Mouse (Mus musculus) urinary bladder, adult 18-20 months (tissue): ENCODE results near the gene March10.

Source experiments
- DNase-seq, 2 experiments: peaks; one replicate each; pipeline ENCODE4 v3.0.0; 2022; ENCODE audit warnings: low spot score in 2 of 2, mixed read lengths in 2 of 2

March10 gene

DNA sequence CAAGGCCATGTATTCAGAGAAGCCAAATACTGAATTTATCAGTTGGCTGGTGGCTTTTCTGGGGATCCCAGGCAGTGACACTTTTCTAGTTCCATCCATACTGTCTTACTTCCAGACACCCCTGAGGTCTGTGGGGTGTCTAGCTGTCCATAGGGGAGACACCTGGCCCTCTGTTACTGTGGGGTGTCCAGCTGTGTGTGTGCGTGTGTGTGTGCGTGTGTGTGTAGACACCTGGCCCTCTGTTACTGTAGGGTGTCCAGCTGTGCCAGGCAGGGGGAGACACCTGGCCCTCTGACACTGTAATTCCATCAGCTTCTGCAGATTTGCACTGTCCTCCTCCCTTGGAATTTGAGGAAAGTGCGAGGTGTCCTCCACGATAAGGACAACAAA lies 102.6 kb downstream of the March10 start:
- DNase-seq = no peak

DNA sequence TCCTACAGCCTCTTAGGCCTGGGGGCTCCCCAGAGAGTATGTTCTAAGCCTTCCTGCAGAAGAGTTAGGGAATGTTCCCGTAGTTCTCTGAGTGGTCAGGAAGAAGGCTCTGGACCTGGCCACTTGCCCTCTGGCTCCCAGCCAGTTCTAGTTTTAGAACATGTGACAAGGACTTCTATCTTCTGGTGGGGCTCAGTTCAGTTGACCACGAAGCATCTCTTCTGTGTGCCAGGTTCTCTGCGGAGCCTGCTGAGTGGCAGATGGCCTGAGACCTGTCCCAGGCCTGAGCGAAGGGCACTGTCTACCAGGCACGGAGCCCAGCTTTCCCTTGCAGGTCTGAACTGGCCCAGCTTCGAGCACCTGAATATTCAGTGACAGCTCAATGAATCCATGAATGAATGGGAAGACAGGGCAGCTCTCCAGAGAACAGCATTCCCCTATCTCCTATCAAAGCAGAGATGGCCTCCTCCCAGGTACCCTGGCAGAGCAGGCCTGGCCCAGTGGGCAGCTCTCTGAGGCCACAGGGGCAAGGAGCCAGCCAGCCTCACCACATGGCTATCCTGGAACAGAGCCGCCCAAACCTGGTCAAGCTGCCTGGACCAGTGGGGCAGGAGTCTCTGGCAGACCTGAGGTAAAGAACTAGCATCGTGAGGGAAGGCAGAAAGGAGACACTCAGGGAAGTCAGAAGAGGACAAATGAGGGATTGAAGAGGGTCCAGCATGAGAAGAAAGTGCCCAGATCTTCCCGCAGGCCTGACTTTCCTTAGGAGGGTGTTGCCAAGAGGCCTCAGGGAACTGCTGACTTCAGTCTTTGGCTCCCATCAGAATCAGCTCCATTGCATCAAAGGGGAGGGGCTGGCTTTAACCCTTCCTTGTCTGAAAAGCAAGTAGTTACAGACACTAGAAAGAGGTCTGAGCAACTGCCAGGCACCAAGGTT lies 103.3 kb downstream of the March10 start:
- peak; percentile 64 for DNase-seq

DNA sequence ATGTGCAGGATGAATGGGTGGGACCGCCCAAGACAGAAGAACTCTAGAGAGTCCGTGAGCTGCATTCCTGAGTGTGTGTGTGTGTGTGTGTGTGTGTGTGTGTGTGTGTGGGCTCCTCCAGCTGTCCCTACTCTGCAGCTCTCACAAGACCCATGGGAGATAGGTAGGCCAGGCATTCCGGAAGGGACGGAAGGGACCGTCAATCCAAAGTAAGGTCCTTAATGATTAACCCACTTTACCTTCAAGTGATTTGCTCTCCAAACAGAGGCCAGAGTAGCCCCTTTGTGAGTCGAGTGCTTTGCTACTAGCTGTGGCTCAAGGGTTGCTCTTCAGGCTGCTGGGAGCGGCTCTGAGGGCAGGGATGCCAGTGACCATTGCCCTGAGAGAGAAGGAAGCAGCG lies 104.4 kb downstream of the March10 start:
- no peak for DNase-seq

DNA sequence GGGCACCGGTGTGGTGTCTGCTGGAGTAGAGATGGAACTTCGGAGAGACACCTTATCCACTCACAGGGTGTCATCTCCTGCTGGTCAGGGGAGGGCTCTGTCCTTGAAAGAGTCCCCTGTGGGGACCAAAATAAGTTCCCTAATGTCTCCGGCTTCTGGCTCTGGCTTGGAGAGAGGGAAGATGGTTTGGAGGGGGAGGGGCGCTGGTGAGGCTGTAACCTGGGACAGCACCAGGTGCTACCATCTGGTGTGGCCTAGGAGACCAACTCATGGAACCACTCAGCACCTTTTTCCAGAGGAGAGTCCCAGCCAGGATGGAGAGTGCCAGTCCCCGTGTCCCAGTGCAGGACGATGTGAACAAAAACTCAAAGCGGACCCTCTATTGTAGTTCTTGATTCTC lies 105.9 kb downstream of the March10 start:
- no peak for DNase-seq

DNA sequence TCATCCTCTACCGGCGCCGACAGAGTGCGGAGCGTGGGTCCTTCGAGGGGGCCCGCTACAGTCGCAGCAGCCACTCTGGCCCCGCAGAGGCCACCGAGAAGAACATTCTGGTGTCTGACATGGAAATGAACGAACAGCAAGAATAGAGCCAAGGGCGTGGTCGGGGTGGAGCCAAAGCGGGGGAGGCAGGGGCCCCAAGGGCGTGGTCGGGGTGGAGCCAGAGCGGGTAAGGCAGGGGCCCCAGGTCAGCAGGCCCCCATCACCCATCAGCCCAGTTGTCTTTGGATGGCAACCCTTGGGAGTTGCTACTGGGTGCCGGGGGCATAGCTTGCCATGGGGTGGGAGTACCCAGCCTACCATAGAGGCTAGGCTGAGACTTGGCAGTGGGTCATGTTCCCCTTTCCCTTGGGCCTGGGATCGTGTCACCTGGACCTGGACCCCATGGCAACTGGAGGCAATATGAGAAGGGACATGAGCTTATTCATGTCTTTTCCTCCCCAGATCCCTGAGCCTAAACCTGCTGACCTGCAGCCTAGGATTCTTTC lies 106.7 kb downstream of the March10 start:
- DNase-seq = no peak

DNA sequence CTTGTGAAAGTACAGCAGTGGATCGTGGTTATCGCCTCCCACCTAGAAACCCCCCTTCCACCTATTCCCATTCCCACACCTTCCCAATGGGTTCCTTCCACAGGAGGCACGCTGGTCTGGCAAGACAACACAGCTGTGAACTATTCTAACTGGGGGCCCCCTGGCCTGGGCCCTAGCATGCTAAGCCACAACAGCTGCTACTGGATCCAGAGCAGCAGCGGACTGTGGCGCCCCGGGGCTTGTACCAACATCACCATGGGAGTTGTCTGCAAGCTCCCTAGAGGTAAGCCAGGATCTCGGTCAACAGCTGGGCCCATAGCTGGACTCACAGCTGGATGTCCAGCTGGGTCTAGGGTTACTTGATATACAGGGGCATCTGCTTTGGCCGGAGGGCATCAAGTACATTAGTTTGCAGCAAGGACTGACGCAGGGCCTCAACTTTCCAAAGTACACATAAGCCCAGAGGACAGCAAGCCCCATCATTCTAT lies 108.0 kb downstream of the March10 start:
- DNase-seq = no peak

DNA sequence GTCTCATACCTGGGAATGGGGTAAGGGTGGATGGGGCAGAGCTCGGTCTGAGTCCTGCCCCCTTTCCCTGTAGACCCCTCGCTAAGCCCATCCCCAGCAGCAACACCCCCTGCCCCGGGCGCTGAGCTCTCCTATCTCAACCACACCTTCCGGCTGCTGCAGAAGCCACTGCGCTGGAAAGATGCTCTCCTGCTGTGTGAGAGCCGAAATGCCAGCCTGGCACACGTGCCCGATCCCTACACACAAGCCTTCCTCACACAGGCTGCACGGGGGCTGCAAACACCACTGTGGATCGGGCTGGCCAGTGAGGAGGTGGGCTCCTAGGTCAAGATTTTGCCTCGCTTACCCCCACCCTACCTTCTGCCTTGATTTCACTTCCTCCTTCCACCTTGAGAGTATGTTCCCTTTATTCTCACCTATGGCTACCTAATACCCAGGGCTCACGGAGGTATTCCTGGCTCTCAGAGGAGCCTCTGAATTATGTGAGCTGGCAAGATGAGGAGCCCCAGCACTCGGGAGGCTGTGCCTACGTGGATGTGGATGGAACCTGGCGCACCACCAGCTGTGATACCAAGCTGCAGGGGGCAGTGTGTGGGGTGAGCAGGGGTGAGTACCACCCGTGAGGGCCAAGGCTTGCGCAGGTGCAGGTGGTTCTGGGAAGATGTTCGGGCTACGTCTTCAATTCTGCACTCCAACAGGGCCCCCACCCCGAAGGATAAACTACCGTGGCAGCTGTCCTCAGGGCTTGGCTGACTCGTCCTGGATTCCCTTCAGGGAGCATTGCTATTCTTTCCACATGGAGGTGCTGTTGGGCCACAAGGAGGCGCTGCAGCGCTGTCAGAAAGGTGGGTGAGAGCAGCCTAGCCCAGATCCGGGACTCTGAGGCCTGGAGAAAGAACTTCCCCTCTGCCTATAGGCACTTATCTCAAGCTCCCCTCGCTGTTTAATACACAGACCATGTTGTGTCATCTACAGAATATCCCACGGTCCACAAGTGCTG lies 109.1 kb downstream of the March10 start:
- DNase-seq = peak; percentile 71 to 78

DNA sequence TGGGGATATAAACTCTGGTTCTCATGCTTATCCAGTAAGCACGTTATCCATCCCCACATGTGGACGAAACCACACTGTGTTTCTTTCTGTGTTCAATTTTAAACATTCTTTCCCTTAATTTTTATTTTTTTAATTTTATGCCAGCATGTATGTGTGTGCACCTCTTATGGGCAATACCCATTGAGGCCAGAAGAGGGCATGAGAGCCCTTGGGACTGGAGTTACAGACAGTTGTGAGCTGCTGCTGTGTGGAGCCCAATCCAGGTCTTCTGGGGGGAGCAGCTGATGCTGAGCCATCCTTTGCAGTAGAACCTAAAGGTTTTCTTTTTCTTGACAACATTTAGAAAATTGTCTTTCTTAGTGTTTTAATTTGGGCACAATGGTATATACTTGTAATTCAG lies 111.3 kb downstream of the March10 start:
- no peak for DNase-seq

DNA sequence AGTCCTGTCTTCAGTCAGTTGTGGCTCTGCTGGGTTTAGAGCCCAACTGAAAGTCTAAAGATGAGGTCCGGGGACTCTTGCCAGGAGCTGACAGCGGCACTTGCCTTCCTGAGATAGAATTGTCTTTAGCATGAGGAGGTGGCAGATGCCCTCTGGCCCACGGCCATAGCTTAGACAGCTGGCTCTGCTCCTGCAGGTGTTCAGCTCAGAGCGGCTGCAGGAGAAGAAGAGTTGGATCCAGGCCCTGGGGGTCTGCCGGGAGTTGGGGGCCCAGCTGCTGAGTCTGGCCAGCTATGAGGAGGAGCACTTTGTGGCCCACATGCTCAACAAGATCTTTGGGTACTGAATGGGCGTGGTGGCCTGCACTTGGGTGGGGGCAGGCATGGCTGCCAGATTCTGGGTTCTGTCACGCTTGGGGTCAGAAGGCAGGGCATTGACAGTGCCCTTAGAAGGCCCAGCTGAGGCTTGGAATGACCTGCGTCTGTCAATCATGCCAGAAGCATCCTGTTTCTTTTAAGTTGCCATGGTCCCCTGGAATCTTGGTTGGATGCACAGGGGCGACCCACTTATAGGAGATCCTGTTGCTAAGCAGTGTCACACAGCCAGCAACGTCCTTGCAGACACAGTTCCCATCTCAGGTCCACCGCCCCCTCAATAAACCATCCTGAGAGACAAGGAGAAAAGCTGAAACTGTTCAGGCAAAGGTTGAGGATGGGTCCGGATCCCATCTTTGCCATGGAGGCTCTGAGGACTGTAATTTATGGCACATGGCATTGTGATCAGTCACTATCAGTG lies 117.7 kb downstream of the March10 start:
- no peak for DNase-seq

DNA sequence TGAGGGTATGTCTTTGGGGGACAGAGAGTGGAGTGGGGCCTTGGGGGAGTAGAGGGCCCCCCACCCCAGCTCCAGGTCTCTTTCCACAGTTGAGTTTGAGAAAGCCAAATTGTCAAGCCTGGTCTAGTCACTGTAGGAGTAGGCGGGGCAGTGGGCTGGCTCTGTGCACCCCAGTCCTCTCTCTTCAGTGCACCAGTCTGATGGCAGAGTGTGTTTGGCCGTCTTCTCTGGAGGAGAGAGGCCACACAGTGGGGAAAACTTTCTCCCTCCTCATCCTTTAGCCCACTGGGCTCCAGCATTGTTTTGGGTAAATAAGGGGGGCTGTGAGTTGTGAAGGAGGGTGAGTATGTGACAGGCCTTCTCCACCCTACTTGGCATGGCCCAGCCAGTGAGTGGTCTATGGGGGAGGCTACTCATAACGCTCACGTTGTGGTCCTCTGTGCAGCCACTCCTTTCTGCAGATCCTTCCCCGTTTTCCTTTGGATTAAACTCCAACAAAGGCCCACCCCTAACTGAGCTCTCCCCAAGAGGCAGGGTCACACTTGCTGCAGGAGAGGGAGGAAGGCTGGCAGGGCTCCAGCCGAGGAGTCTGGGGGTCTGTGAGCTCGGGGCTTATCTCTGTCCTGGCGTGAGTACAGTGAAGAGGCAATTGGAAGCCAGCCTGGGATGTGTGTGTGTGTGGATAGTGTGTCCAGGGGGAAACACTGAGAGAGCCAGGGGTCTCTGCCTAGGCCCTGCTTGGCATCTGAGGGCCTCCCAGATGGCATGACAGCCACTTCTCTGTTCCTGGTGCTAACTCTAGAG lies 122.5 kb downstream of the March10 start:
- no peak for DNase-seq

DNA sequence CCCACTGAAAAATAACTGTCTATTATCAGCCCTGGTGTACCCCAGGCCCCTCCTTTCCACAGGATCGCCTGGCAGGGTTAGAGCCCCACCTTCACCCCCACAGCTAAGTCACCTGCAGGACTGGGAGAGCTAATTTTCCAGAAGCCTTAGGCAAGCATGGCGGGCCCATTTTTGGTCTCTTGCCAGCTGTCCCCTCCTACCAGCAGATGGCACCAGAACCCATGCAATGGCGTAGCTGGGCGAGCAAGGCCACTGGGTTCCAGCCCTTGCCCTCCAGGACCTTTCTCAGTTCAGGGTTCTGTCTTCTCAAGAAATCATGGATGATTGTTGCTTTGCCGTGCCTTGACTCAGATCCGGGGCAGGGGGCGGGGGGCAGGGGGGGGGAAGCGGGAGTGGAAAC lies 124.1 kb downstream of the March10 start:
- no peak for DNase-seq

DNA sequence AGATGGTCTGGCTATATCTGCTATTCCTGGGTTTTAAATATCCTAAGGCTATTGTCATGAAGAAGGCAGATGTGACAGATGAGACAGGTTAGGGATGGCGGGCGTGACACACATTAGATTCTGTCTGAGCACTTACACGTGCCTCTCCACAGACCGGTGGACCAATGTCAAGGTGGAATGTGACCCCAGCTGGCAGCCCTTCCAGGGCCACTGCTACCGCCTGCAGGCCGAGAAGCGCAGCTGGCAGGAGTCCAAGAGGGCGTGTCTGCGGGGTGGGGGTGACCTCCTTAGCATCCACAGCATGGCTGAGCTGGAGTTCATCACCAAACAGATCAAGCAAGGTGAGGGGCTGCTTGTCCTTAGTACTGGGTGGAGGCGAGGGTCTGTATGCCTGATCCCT lies 124.8 kb downstream of the March10 start:
- no peak for DNase-seq

DNA sequence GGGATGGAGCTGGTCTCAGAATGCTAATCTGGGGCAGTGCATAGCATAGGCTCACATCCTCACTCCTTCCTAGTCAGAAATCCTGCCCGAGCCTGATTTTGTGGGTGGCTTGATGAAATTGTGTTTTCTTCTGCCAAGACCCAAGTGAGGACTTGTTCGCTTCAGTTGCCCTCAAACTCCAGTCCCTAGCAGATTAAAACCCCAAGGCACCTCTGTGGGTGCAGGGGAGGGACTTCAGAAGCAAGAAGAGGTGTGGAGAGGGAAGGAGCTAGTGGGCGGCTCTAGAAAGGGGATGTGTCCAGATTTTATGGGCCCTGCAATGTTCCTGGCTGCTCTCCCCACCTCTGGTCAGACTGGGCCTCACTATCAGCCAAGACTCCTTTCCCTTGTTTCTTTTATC lies 125.4 kb downstream of the March10 start:
- no peak for DNase-seq

DNA sequence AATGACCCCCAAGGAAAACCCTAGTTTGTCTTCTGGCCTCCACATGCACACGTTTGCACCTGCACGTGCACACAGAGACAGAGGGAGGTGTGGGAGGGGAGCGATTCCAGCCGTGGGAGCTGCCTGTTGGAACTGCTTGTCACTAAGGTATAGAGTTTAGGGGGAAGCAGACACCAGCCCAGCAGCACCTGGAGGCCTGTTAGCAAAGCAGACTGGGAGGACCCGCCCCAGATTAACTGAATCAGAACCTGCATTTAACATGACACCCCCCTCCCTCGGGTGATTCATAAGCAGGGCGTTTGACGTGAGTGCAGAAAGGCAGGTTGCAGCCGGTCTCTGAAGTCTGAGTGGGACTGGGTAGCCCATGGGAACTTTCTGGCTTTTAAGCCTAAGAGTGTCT lies 126.6 kb downstream of the March10 start:
- peak in 1 of 2 experiments; percentile 46 for DNase-seq

DNA sequence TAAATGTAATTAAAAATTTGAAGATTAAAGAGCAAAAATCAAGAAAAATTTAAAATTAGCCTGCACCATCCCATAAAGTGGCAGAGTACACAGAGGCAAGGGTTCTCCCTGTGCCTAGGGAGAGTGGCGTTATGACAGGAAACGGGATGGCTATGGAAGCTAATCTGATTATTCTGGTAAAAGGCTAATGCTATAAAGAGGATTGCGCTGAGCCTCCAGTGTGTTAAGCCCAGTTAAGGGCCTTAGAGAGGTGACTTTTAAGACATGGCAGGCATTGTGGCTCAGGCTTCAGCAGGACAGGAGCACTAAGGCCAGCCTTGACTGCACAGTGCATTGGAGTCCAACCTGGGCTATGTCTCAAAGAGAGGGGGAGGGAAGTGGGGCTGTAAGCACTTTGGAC lies 129.4 kb downstream of the March10 start:
- DNase-seq = no peak

DNA sequence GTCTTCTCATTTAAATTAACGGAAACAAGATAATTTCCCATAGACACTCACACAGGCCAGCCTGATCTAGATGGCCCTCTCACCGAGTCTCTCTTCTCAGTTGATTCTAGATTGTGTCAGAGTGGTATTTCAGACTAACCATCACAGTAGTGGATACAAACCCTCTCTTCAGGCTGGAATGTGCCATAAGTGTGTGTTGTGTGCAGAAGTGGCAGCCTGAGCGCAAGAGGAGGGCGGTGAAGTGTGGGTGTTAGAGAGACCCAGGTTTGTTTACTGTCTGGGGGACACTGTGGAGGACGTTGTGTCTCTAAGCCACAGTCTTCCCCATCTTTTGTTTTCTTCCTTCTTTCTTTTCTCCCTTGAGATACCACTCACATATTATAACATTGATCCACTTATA lies 133.0 kb downstream of the March10 start:
- no peak for DNase-seq

DNA sequence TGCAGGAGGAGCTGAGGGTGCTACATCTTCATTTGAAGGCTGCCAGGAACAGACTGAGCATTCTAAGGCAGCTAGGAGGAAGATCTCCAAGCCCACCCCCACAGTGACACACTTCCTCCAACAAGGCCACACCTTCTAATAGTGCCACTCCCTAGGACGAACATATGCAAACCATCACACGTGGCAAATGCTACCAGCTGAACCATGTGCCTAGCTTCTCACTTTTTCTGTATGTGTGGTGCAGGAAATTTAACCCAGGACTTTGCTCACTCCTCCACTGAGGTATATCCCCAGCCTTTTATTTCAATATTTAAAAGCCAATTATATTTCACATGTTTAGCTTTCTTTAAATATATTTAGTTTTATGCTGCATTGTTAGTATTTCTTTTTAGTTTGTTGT lies 135.4 kb downstream of the March10 start:
- no peak for DNase-seq

DNA sequence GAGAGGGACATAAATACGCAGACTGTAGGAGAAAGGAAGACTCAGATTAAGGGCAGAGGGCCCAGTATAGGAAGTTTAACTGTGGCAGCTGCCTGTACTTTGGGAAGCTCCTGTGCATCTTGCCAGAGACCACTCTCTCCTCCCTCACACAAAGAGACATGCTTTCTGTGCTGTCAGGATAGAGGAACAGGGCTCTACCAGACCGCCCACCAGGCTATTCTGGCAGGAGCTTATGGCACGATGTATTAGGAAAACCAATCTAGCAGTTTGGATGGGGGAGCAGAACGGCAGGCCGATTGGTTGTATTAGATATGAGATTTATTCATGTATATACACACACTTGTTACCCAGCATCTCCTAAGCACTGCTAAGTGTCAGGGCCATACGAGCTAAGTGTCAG lies 138.8 kb downstream of the March10 start:
- DNase-seq = no peak

DNA sequence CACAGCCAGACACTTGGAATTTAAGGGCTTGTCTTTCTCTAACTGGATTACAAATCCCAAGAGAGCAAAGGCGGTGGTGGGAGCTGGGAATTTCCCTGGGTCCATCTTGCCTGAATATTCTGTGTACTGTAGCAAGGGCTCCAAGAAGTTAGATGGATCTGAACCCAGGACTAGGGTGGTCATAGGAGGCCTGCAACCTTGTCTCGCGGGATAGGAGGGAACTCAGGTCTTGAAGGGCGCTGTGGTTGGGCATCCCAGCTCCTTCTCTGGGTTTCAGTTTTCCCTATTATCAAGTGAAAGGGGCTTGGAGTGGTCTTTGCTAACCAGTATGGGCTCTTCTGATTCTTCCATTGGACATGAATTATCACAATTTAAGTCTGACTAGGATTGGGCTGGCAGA lies 140.4 kb downstream of the March10 start:
- DNase-seq = no peak

DNA sequence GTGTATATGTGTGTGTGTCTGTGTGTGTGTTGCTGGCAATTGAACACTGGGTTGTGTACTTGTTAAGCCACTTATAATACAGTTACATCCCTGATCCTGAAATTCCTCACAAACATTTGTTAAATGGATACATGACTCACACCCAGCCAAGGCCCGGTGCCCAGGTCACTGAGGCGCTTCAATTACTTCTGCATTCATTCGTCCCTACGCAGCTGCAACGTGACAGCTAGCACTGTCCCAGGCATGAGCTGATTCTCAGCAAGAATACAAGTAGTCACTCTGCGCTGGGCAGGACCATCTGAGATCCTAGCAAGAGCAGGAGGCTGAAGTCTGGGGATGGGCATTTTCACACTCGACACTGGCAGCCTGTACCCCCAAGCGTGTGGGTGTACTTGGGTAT lies 141.2 kb downstream of the March10 start:
- DNase-seq = no peak
